Mouse (Mus musculus) heart, adult 10 weeks (tissue): ENCODE data around the gene Clvs2. TPM values are rescaled to one million over a fixed set of nuclear protein-coding genes. Genes with fewer than 3 reads are reported as not detected.

Experiments
- polyA plus RNA-seq: library from polyadenylated mRNA; stranded (reverse); fragments of 350-450 nt; fragmentation: Illumina TruSeq; extraction: RNeasy Lipid Tissue Mini Kit (QIAGEN cat#74804); gene quantifications from one replicate; pipeline ENCODE4 v1.2.3, GENCODE M21; 2014; ENCODE audit warnings: low read depth, low replicate concordance

The Clvs2 gene
- not detected for polyA plus RNA-seq

DNA sequence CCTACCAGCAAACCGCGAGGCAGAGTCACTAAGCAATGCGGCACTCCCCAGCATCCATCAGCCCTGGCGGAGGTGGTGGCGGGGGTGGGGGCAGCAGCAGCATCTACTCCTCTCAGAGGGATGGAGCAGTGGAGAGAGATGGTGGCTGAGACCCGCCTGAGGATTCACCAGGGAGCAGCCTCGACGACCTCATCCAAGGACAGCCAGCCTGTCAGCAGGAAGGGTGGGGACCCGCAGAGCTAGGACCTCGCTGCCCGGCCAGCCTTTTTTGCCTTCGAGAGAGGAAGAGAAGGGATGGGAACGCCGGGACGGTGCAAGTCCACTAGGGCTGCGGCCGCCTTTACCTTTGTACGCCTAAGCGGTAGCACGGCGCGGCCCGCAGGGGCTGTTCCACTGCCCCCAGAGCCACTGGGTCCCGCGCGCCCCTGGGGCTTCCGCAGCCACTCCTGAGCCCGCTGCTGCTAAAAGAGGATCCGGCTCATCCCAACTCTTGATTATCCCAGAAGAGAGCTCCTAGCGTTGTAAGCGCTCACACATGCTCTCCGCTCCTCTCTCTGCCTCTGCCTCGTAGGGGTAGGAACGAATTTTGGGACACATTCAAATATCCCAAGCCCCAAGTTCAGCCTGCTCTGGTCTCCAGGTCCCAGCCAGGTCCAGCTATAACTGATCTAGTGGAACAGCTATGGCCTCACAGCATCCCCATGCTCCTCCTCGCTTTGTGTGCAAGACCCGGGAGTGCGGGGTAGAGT is at the start of gene Clvs2:
Gene Clvs2, minus strand, starts transcription at position 639 of the 749 bp plus-strand sequence.

Other genes with a start within 250 kb of the Clvs2 start
- gene Sult3a2, start 161.9 kb upstream of the Clvs2 start, polyA plus RNA-seq = not detected
- 0.63 TPM for gene Sult3a1, start 233.0 kb upstream of the Clvs2 start, polyA plus RNA-seq